Mouse (Mus musculus) neural tube, embryonic 14.5 days (tissue): Measurements from ENCODE around the gene Tamm41. TPM values are rescaled to one million over a fixed set of nuclear protein-coding genes. Genes with fewer than 3 reads are reported as not detected.

ENCODE experiments used
- ATAC-seq: fragments of 200-750 bp; cut with Nextera tagmentation; 2 replicates; pipeline ENCODE4 v1.8.0; 2017; ENCODE audit warnings: low read depth, mild to moderate bottlenecking, moderate TSS enrichment, moderate library complexity
- H3K27ac ChIP-seq: fragments of 300-500 bp; sonication (generic); 2 replicates; pipeline ENCODE4 v1.5.1; 2014; ENCODE audit warnings: low read depth, mild to moderate bottlenecking, control low read depth, low read length, moderate library complexity, mixed read lengths
- H3K27me3 ChIP-seq: fragments of 300-500 bp; sonication (generic); 2 replicates; pipeline ENCODE4 v1.6.1; 2014; ENCODE audit warnings: low read length; ENCODE audit not compliant: control insufficient read depth, insufficient read depth
- H3K36me3 ChIP-seq: fragments of 300-500 bp; sonication (generic); 2 replicates; pipeline ENCODE4 v1.6.1; 2014; ENCODE audit warnings: low read length, mixed read lengths; ENCODE audit not compliant: control insufficient read depth, insufficient read depth
- H3K4me1 ChIP-seq: fragments of 300-500 bp; sonication (generic); 2 replicates; pipeline ENCODE4 v1.6.1; 2014; ENCODE audit warnings: low read length; ENCODE audit not compliant: control insufficient read depth, insufficient read depth
- H3K4me2 ChIP-seq: fragments of 300-500 bp; sonication (generic); 2 replicates; pipeline ENCODE4 v1.6.1; 2014; ENCODE audit warnings: mild to moderate bottlenecking, low read depth, low read length, control low read depth
- H3K4me3 ChIP-seq: fragments of 300-500 bp; sonication (generic); 2 replicates; pipeline ENCODE4 v1.5.1; 2014; ENCODE audit warnings: low read depth, low read length, control low read depth, mixed read lengths
- H3K9ac ChIP-seq: fragments of 300-500 bp; sonication (generic); replicated peaks from 2 replicates; pipeline ENCODE4 v1.6.1; 2014; ENCODE audit warnings: low read depth, mild to moderate bottlenecking, control low read depth, low read length, mixed read lengths
- H3K9me3 ChIP-seq: fragments of 300-500 bp; sonication (generic); 2 replicates; pipeline ENCODE4 v1.6.1; 2016; ENCODE audit warnings: low read length; ENCODE audit not compliant: control insufficient read depth
- WGBS: fragments of 180-500 bp; shearing (Covaris S2); extraction: QIAGEN DNeasy Blood & Tissue Kit; methylation state at CpG from one replicate; pipeline ENCODE4 v1.1.7; 2014; 5-methylcytosine and 5-hydroxymethylcytosine counted together
- polyA plus RNA-seq: library from polyadenylated mRNA; unstranded; fragments of >200 nt; fragmentation: Nextera tagmentation; extraction: Ambion mirVana; gene quantifications from 2 replicates; pipeline ENCODE4 v1.2.1, GENCODE M21; 2014

The Tamm41 gene
- polyA plus RNA-seq, 1 experiment from 2014 or later: 55.8 TPM

- Histone ChIP-seq H3K4me3 (no peak overlapping the region), H3K4me1 (no peaks in the 10 kb centered on the region), H3K27ac (no peak overlapping the region), H3K9me3 (no peaks in the 10 kb centered on the region), H3K4me2 (no peak overlapping the region), H3K36me3 (no peaks in the 10 kb centered on the region; the same call in 1 of the 2 replicates), H3K27me3 (no peaks in the 10 kb centered on the region), H3K9ac (no peak overlapping the region)
- WGBS: 26% methylated on average over 5 of the region's 5 CpGs
- peak; percentile 71; the same call in 1 of the 2 replicates for ATAC-seq
These were observed 29.9 kb downstream of the Tamm41 start for GRCm38 (mm10) chr6:115007728-115008127.

- ATAC-seq: no peak
- Histone ChIP-seq H3K27ac (no peak overlapping the region), H3K27me3 (no peaks in the 10 kb centered on the region), H3K4me2 (no peak overlapping the region), H3K9me3 (no peaks in the 10 kb centered on the region), H3K9ac (no peak overlapping the region), H3K4me1 (no peaks in the 10 kb centered on the region), H3K36me3 (no peaks in the 10 kb centered on the region; the same call in 1 of the 2 replicates), H3K4me3 (no peak overlapping the region)
- 70% methylated on average over 6 of the region's 6 CpGs for WGBS
These were observed 30.7 kb downstream of the Tamm41 start for GRCm38 (mm10) chr6:115006948-115007347.

- Histone ChIP-seq H3K9me3 (no peaks in the 10 kb centered on the region), H3K27me3 (no peaks in the 10 kb centered on the region), H3K4me1 (no peaks in the 10 kb centered on the region), H3K27ac (no peak overlapping the region), H3K9ac (no peak overlapping the region), H3K4me2 (no peak overlapping the region), H3K36me3 (no peaks in the 10 kb centered on the region; the same call in 1 of the 2 replicates), H3K4me3 (no peak overlapping the region)
- ATAC-seq: no peak
- WGBS: 80% methylated on average over 3 of the region's 3 CpGs
These were observed 31.6 kb downstream of the Tamm41 start for GRCm38 (mm10) chr6:115006065-115006464.

GRCm38 (mm10) chr6:115005351-115005890 is 32.3 kb downstream of the Tamm41 start:
- Histone ChIP-seq H3K4me2 (no peak overlapping the region), H3K27ac (no peak overlapping the region), H3K9ac (no peak overlapping the region), H3K27me3 (no peaks in the 10 kb centered on the region), H3K4me3 (no peak overlapping the region), H3K36me3 (no peaks in the 10 kb centered on the region; the same call in 1 of the 2 replicates), H3K4me1 (no peaks in the 10 kb centered on the region), H3K9me3 (no peaks in the 10 kb centered on the region)
- no peak for ATAC-seq
- WGBS: 89% methylated on average over 8 of the region's 8 CpGs

GRCm38 (mm10) chr6:115004636-115005035 is 33.0 kb downstream of the Tamm41 start:
- no peak overlapping the region for H3K9ac ChIP-seq
- H3K4me2 ChIP-seq: no peak overlapping the region
- H3K4me3 ChIP-seq: no peak overlapping the region
- 75% methylated on average over 8 of the region's 8 CpGs for WGBS
- H3K36me3 ChIP-seq: no peaks in the 10 kb centered on the region; the same call in 1 of the 2 replicates
- ATAC-seq: no peak
- H3K27ac ChIP-seq: no peak overlapping the region
- no peaks in the 10 kb centered on the region for H3K4me1 ChIP-seq
- no peaks in the 10 kb centered on the region for H3K27me3 ChIP-seq
- no peaks in the 10 kb centered on the region for H3K9me3 ChIP-seq

GRCm38 (mm10) chr6:114998374-114999031 is 39.2 kb downstream of the Tamm41 start:
- no peak overlapping the region for H3K4me2 ChIP-seq
- H3K27me3 ChIP-seq: no peaks in the 10 kb centered on the region
- H3K9me3 ChIP-seq: no peaks in the 10 kb centered on the region
- ATAC-seq: no peak
- H3K36me3 ChIP-seq: no peaks in the 10 kb centered on the region
- WGBS: 88% methylated on average over 16 of the region's 16 CpGs
- no peak overlapping the region for H3K9ac ChIP-seq
- no peak overlapping the region for H3K4me3 ChIP-seq
- no peak overlapping the region for H3K27ac ChIP-seq
- no peaks in the 10 kb centered on the region for H3K4me1 ChIP-seq

- H3K27me3 ChIP-seq: no peaks in the 10 kb centered on the region
- WGBS: 85% methylated on average over 5 of the region's 5 CpGs
- H3K9me3 ChIP-seq: no peaks in the 10 kb centered on the region
- no peaks in the 10 kb centered on the region for H3K36me3 ChIP-seq
- no peak overlapping the region for H3K4me3 ChIP-seq
- ATAC-seq: no peak
- H3K4me1 ChIP-seq: no peaks in the 10 kb centered on the region
- H3K4me2 ChIP-seq: no peak overlapping the region
- no peak overlapping the region for H3K9ac ChIP-seq
- H3K27ac ChIP-seq: no peak overlapping the region
These were observed 40.2 kb downstream of the Tamm41 start for GRCm38 (mm10) chr6:114997471-114997870.

GRCm38 (mm10) chr6:114996910-114997309 is 40.8 kb downstream of the Tamm41 start:
- no peak overlapping the region for H3K27ac ChIP-seq
- no peaks in the 10 kb centered on the region for H3K36me3 ChIP-seq
- no peaks in the 10 kb centered on the region for H3K4me1 ChIP-seq
- no peaks in the 10 kb centered on the region for H3K9me3 ChIP-seq
- no peak overlapping the region for H3K4me3 ChIP-seq
- H3K27me3 ChIP-seq: no peaks in the 10 kb centered on the region
- no peak overlapping the region for H3K9ac ChIP-seq
- ATAC-seq: no peak
- WGBS: 72% methylated on average over 5 of the region's 5 CpGs
- no peak overlapping the region for H3K4me2 ChIP-seq

GRCm38 (mm10) chr6:114994079-114994478 is 43.6 kb downstream of the Tamm41 start:
- Histone ChIP-seq H3K27ac (no peak overlapping the region), H3K4me2 (no peak overlapping the region), H3K9ac (no peak overlapping the region), H3K27me3 (no peaks in the 10 kb centered on the region), H3K4me3 (no peak overlapping the region), H3K4me1 (no peaks in the 10 kb centered on the region), H3K36me3 (no peaks in the 10 kb centered on the region), H3K9me3 (no peaks in the 10 kb centered on the region)
- WGBS: 91% methylated on average over 5 of the region's 5 CpGs
- no peak for ATAC-seq
